Comparison of ENCODE assay signal across 1 mouse cellular context in the genomic region with DNA sequence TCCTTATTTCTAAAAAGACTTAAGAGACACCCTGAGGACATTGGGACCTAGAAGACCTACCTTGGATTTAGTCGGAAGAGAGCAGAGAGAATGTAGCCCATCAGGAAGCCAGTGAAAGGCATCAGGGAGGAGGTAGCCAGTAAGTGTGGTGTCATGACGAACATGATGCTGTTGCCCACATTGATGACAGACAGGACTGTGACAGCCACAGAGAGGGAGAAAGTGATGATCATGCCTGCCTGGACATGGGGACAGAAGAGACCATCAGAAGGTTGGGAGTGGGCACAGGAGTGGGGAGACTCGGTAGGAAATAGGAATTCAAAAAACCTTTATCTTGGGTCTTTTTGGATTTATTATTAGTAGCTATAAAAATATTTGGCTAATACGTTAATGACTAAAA.
TF ChIP-seq lines count a peak whose summit lies in the region.

No protein-coding gene starts in this region.

TF ChIP-seq in CH12.LX, 34 proteins besides CTCF, POLR2A, EP300 and RAD21:
- no peak for TF ChIP-seq GABPA (IDR thresholded peaks at IDR 0.05; ENCODE audit: insufficient replicate concordance, low read depth, low read length)
- peak; percentile 59 for TF ChIP-seq POLR2AphosphoS2 (IDR thresholded peaks at IDR 0.05; ENCODE audit: low read depth, low read length)
- TF ChIP-seq SMC3 (IDR thresholded peaks at IDR 0.05; ENCODE audit: low read depth, low read length) = no peak
- no peak for TF ChIP-seq CHD1 (IDR thresholded peaks at IDR 0.05; ENCODE audit: low read depth, low read length)
- no peak for TF ChIP-seq USF2 (conservative IDR thresholded peaks at IDR 0.05; ENCODE audit: low read depth, low read length)
- no peak for TF ChIP-seq CHD2 (IDR thresholded peaks at IDR 0.05; ENCODE audit: low read length)
